Mouse (Mus musculus): ENCODE data around the gene Ankrd65. TPM values are rescaled to one million over a fixed set of nuclear protein-coding genes. Genes with fewer than 3 reads are reported as not detected.
"Not testable (repeated sequence)": the region's sequence is repeated elsewhere in the genome, so short reads cannot be mapped to it uniquely, and the experiment has no call there.

Ankrd65 gene
- total and polyA plus RNA-seq, 2 experiments from 2014 or later = not detected

DNA sequence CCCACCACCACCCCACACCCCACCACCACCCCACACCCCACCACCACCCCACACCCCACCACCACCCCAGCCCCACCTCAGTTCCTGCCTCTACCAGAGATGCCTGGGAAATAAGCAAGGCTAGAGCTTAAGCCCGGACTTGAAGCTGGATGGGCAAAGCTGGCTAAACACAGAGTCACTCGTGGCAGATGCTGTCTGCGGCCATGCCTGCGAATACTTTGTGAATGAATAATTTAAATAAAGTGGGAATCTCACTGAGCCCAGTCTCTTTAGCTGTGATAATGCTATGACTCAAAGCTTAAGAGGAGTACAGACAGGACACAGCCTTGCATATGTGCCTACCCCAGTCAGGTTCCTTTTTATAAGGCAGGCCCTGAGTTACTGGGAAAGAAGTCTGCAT is 10.7 kb upstream of the Ankrd65 start:
- TF ChIP-seq CTCF (IDR thresholded peaks at IDR 0.05; ENCODE audit: low read depth) = no peak
- Histone ChIP-seq H3K9me3 (ENCODE audit: low read length) (no peaks in the 10 kb centered on the region), H3K27ac (no peak overlapping the region), H3K36me3 (ENCODE audit: insufficient read depth, low read length) (no peaks in the 10 kb centered on the region), H3K4me1 (ENCODE audit: insufficient read depth, low read length) (peaks cover 8% of the 10 kb centered on the region; the same call in 1 of the 2 replicates), H3K9ac (replicated peaks; ENCODE audit: low read length) (no peak overlapping the region), H3K27me3 (ENCODE audit: insufficient read depth, low read length) (no peaks in the 10 kb centered on the region), H3K4me2 (ENCODE audit: low read depth, low read length) (no peak overlapping the region), H3K4me3 (ENCODE audit: low read length) (no peak overlapping the region)
- 85% methylated on average over 4 of the region's 4 CpGs for WGBS
- ATAC-seq (no peak), DNase-seq (ENCODE audit: low spot score) (no peak)

DNA sequence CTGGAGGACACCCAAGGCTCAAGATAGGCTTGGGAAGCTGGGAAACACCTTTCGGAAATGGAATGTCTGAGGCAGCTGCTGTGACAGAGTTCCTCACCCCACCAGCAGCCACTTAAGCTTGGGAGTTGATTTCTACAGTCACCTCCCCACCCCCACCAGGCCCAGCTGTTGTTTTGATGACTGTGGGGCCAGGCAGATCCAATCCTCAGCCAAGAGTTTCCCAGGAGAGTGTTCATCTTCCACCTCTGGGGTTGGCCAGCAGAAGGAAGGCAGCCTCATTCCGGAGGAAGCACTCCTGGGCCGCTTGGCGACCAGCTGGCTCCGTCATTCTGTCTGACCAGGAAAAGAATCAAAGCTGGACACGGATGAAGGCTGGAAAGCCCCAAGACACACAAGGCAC is 9.3 kb upstream of the Ankrd65 start:
- H3K27ac ChIP-seq = no peak overlapping the region
- H3K36me3 ChIP-seq (ENCODE audit: insufficient read depth, low read length) = no peaks in the 10 kb centered on the region
- no peaks in the 10 kb centered on the region for H3K9me3 ChIP-seq (ENCODE audit: low read length)
- 16% methylated on average over 6 of the region's 6 CpGs for WGBS
- no peak overlapping the region for H3K9ac ChIP-seq (replicated peaks; ENCODE audit: low read length)
- no peak overlapping the region for H3K4me3 ChIP-seq (ENCODE audit: low read length)
- no peaks in the 10 kb centered on the region; the same call in 1 of the 2 replicates for H3K4me1 ChIP-seq (ENCODE audit: insufficient read depth, low read length)
- TF ChIP-seq CTCF (IDR thresholded peaks at IDR 0.05; ENCODE audit: low read depth) = no peak
- no peak overlapping the region for H3K4me2 ChIP-seq (ENCODE audit: low read depth, low read length)
- DNase-seq (ENCODE audit: low spot score) = peak; percentile 48
- no peak for ATAC-seq
- H3K27me3 ChIP-seq (ENCODE audit: insufficient read depth, low read length) = no peaks in the 10 kb centered on the region

GRCm38 (mm10) chr4:155783486-155784080 is 6.7 kb upstream of the Ankrd65 start:
- Histone ChIP-seq H3K4me1 (ENCODE audit: insufficient read depth, low read length) (no peaks in the 10 kb centered on the region; the same call in 1 of the 2 replicates), H3K4me2 (ENCODE audit: low read depth, low read length) (peak overlapping the region; percentile 61), H3K27me3 (ENCODE audit: insufficient read depth, low read length) (no peaks in the 10 kb centered on the region), H3K27ac (peak overlapping the region; percentile 83), H3K9ac (replicated peaks; ENCODE audit: low read length) (peak overlapping the region; percentile 67), H3K36me3 (ENCODE audit: insufficient read depth, low read length) (no peaks in the 10 kb centered on the region), H3K4me3 (ENCODE audit: low read length) (peak overlapping the region; percentile 50), H3K9me3 (ENCODE audit: low read length) (no peaks in the 10 kb centered on the region)
- DNase-seq (ENCODE audit: low spot score) (no peak), ATAC-seq (0 out of 2 replicates have a peak, but pooled peaks have one; percentile 4)
- 30% methylated on average over 16 of the region's 16 CpGs for WGBS
- TF ChIP-seq CTCF (IDR thresholded peaks at IDR 0.05; ENCODE audit: low read depth) = no peak

DNA sequence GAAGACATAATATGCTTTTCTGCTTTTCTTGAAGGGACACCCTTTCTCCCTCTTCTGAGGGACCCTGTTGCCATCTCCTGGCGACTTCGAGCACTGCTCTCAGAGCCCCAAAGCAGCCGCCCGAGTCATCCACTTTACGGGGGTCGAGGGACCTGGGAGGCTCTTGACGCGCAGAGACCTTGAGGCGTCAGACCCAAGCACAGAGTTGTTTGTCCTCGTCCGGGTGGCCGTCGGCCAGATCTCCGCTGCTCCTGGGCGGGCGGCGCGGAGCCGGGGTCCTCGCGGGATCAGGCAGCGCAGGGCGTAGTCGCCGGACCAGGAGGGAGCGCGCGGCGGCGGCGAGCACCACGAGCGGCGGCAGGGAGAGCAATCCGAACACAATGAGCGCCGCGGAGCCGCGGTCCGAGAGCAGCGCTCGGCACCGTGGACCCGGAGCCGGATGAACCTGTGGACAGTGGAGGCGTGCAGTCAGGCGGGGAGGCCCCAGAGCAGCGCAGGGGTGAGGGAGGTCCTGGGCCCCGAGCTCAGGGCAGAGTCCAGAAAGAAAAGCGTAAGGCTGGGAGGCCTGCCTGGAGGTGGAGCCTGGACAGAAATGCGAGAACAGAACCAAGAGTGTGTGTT is 6.0 kb upstream of the Ankrd65 start:
- H3K27me3 ChIP-seq (ENCODE audit: insufficient read depth, low read length) = no peaks in the 10 kb centered on the region
- WGBS = 3% methylated on average over 52 of the region's 52 CpGs
- no peaks in the 10 kb centered on the region for H3K36me3 ChIP-seq (ENCODE audit: insufficient read depth, low read length)
- H3K27ac ChIP-seq = peak overlapping the region; percentile 83
- H3K9ac ChIP-seq (replicated peaks; ENCODE audit: low read length) = peak overlapping the region; percentile 67
- peak; percentile 80 for TF ChIP-seq CTCF (IDR thresholded peaks at IDR 0.05; ENCODE audit: low read depth)
- peak overlapping the region; percentile 61 for H3K4me2 ChIP-seq (ENCODE audit: low read depth, low read length)
- peak overlapping the region; percentile 50 for H3K4me3 ChIP-seq (ENCODE audit: low read length)
- ATAC-seq = peak; percentile 93
- peak; percentile 91 for DNase-seq (ENCODE audit: low spot score)
- H3K9me3 ChIP-seq (ENCODE audit: low read length) = no peaks in the 10 kb centered on the region
- H3K4me1 ChIP-seq (ENCODE audit: insufficient read depth, low read length) = no peaks in the 10 kb centered on the region; the same call in 1 of the 2 replicates

- 85% methylated on average over 7 of the region's 10 CpGs for WGBS
- no peak for DNase-seq (ENCODE audit: low spot score)
- Histone ChIP-seq H3K4me2 (ENCODE audit: low read depth, low read length) (peak overlapping the region; percentile 23; the same call in 1 of the 2 replicates), H3K9me3 (ENCODE audit: low read length) (no peaks in the 10 kb centered on the region), H3K4me3 (ENCODE audit: low read length) (no peak overlapping the region), H3K27me3 (ENCODE audit: insufficient read depth, low read length) (no peaks in the 10 kb centered on the region), H3K27ac (no peak overlapping the region), H3K9ac (replicated peaks; ENCODE audit: low read length) (no peak overlapping the region), H3K36me3 (ENCODE audit: insufficient read depth, low read length) (no peaks in the 10 kb centered on the region), H3K4me1 (ENCODE audit: insufficient read depth, low read length) (no peaks in the 10 kb centered on the region; the same call in 1 of the 2 replicates)
- TF ChIP-seq CTCF (IDR thresholded peaks at IDR 0.05; ENCODE audit: low read depth) = no peak
- no peak for ATAC-seq
Measured at GRCm38 (mm10) chr4:155785246-155785645, 5.0 kb upstream of the Ankrd65 start.

- peak within 1 kb of the TSS; percentile 83 for H3K27ac ChIP-seq
- 51% methylated on average over 5 of the region's 5 CpGs for WGBS
- DNase-seq (ENCODE audit: low spot score) = no peak
Measured at GRCm38 (mm10) chr4:155785819-155786218, 4.4 kb upstream of the Ankrd65 start, which contains the start of gene Tmem88b. TSS of gene Tmem88b (minus strand) at chr4:155785874.

DNA sequence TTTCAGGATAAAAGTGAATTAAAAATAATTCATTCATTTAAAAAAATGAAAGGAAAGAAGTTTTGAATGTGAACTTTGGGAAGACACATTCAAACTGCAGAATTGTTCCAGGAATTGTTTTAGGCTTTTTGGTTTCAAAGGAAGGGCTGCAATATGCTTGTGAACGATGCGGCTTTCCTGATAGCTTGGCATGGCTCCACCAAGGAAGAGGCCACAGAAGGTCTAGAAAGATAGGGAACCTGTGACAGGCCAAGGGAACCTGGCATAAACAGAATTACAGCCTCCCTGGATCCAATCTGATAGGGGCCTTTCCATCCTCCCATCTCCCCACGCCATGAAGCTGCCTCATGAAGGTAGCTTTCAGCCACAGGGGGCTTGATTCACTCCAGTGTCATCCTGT is 1.9 kb upstream of the Ankrd65 start:
- 77% methylated on average over 3 of the region's 3 CpGs for WGBS
- no peak overlapping the region for H3K4me2 ChIP-seq (ENCODE audit: low read depth, low read length)
- ATAC-seq (no peak), DNase-seq (ENCODE audit: low spot score) (no peak)
- no peak overlapping the region for H3K9ac ChIP-seq (replicated peaks; ENCODE audit: low read length)
- H3K36me3 ChIP-seq (ENCODE audit: insufficient read depth, low read length) = no peaks in the 10 kb centered on the region
- no peaks in the 10 kb centered on the region; the same call in 1 of the 2 replicates for H3K4me1 ChIP-seq (ENCODE audit: insufficient read depth, low read length)
- no peaks in the 10 kb centered on the region for H3K27me3 ChIP-seq (ENCODE audit: insufficient read depth, low read length)
- H3K27ac ChIP-seq = no peak overlapping the region
- no peak for TF ChIP-seq CTCF (IDR thresholded peaks at IDR 0.05; ENCODE audit: low read depth)
- no peak overlapping the region for H3K4me3 ChIP-seq (ENCODE audit: low read length)
- H3K9me3 ChIP-seq (ENCODE audit: low read length) = no peaks in the 10 kb centered on the region

More at GRCm38 (mm10) chr4:155785819-155786218, 4.4 kb upstream of the Ankrd65 start, which contains the start of gene Tmem88b:
- ATAC-seq = no peak
- Histone ChIP-seq H3K4me3 (ENCODE audit: low read length) (peak within 1 kb of the TSS; percentile 50), H3K36me3 (ENCODE audit: insufficient read depth, low read length) (no peaks in the 10 kb centered on the region), H3K9ac (replicated peaks; ENCODE audit: low read length) (peak within 1 kb of the TSS; percentile 67), H3K27me3 (ENCODE audit: insufficient read depth, low read length) (no peaks in the 10 kb centered on the region), H3K4me2 (ENCODE audit: low read depth, low read length) (peak within 1 kb of the TSS; percentile 61), H3K9me3 (ENCODE audit: low read length) (no peaks in the 10 kb centered on the region), H3K4me1 (ENCODE audit: insufficient read depth, low read length) (no peaks in the 10 kb centered on the region; the same call in 1 of the 2 replicates)
- TF ChIP-seq CTCF (IDR thresholded peaks at IDR 0.05; ENCODE audit: low read depth) = peak; percentile 49

DNA sequence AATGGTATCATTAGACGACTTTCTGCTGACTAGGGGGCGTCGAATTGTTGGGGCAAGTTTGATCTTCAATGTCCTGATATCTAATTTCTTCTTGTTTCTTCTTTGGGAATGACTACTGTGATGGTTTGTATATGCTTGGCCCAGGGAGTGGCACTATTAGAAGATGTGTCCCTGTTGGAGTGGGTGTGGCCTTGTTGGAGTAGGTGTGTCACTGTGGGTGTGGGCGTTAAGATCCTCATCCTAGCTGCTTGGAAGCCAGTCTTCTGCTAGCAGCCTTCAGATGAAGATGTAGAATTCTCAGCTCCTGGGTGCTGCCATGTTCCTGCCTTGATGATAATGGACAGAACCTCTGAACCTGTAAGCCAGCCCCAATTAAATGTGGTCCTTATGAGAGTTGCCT is 1.4 kb upstream of the Ankrd65 start:
- not testable (repeated sequence) for H3K4me2 ChIP-seq (ENCODE audit: low read depth, low read length); DNase-seq (ENCODE audit: low spot score); H3K27me3 ChIP-seq (ENCODE audit: insufficient read depth, low read length); ATAC-seq; H3K27ac ChIP-seq; H3K4me1 ChIP-seq (ENCODE audit: insufficient read depth, low read length); H3K9ac ChIP-seq (replicated peaks; ENCODE audit: low read length); H3K4me3 ChIP-seq (ENCODE audit: low read length); H3K36me3 ChIP-seq (ENCODE audit: insufficient read depth, low read length); H3K9me3 ChIP-seq (ENCODE audit: low read length)
- WGBS = 82% methylated on average over 4 of the region's 4 CpGs

Data from hindbrain, postnatal 0 days (tissue).